8 mouse cellular contexts compared by ENCODE assay signal in genomic region chr2:158768350-158768749, GRCm38 (mm10). TPM values are rescaled to one million over a fixed set of nuclear protein-coding genes. Genes with fewer than 3 reads are reported as not detected.
DNase-seq lines count a peak whose midpoint lies in the region; ATAC-seq and TF ChIP-seq lines count a peak whose summit lies in the region.

No protein-coding gene starts in this region.

- H3K4me3 ChIP-seq in C2C12 (ENCODE audit: insufficient read depth, poor library complexity, severe bottlenecking): peak overlapping the region; percentile 86
- peak overlapping the region; percentile 91 for H3K4me3 ChIP-seq in hindbrain, embryonic 10.5 days
- peak overlapping the region; percentile 93 for H3K4me3 ChIP-seq in liver, postnatal 0 days (ENCODE audit: low read depth, low read length)
- peak overlapping the region; percentile 71 for H3K4me3 ChIP-seq in spleen, adult 2 months (ENCODE audit: extremely low read depth, insufficient read depth, insufficient read length)

- H3K36me3 ChIP-seq in C2C12 (ENCODE audit: control insufficient read depth, insufficient read depth): peaks cover 17% of the 10 kb centered on the region
- peaks cover 25% of the 10 kb centered on the region for H3K36me3 ChIP-seq in hindbrain, embryonic 10.5 days
- peaks cover 12% of the 10 kb centered on the region for H3K36me3 ChIP-seq in liver, postnatal 0 days (replicated peaks; ENCODE audit: insufficient read depth, low read length)
- H3K36me3 ChIP-seq in spleen, adult 2 months (ENCODE audit: control insufficient read depth, insufficient read depth, low read length): peaks cover 2% of the 10 kb centered on the region; the same call in 1 of the 2 replicates

- DNase-seq in embryo, embryonic 10 days (ENCODE audit: low spot score): peak; percentile 67
- DNase-seq in embryo, embryonic 9.5 days (ENCODE audit: extremely low spot score): no peak
- peak; percentile 57 for DNase-seq in c-Kit-positive CD71-positive TER-119-positive erythroid progenitor cells, embryonic 14.5 days (ENCODE audit: low spot score)
- no peak for DNase-seq in hindbrain, embryonic 10.5 days (ENCODE audit: low spot score)
- peak; percentile 72 for DNase-seq in liver, postnatal 0 days
- DNase-seq in spleen, adult 2 months (ENCODE audit: low read depth in 1 of 2, low spot score in 2 of 2): peak; percentile 22 to 25
- no peak for DNase-seq in layer of hippocampus, adult 8-10 months (ENCODE audit: low spot score in 2 of 2)

- peak; percentile 60 for ATAC-seq in liver, postnatal 0 days

- TF ChIP-seq CTCF in C2C12 (IDR thresholded peaks at IDR 0.05; ENCODE audit: control insufficient read depth, insufficient read depth, insufficient read length): no peak
- TF ChIP-seq CTCF in liver, postnatal 0 days (IDR thresholded peaks at IDR 0.05; ENCODE audit: low read depth): no peak
- TF ChIP-seq CTCF in spleen, adult 2 months (IDR thresholded peaks at IDR 0.05; ENCODE audit: extremely low read depth, insufficient read depth, insufficient read length, insufficient replicate concordance): no peak

- no peaks in the 10 kb centered on the region for H3K9me3 ChIP-seq in hindbrain, embryonic 10.5 days
- no peaks in the 10 kb centered on the region for H3K9me3 ChIP-seq in liver, postnatal 0 days (ENCODE audit: low read length)

- H3K27ac ChIP-seq in hindbrain, embryonic 10.5 days: peak overlapping the region; percentile 93
- peak overlapping the region; percentile 83 for H3K27ac ChIP-seq in liver, postnatal 0 days (ENCODE audit: low read depth)
- no peak overlapping the region; the same call in 1 of the 2 replicates for H3K27ac ChIP-seq in spleen, adult 2 months (ENCODE audit: insufficient read depth, low read length)

- no peak for TF ChIP-seq POLR2A in spleen, adult 2 months (IDR thresholded peaks at IDR 0.05; ENCODE audit: low read depth, low read length)

- H3K27me3 ChIP-seq in C2C12 (ENCODE audit: control insufficient read depth, insufficient read depth, insufficient read length): peaks cover 5% of the 10 kb centered on the region
- no peaks in the 10 kb centered on the region for H3K27me3 ChIP-seq in hindbrain, embryonic 10.5 days (ENCODE audit: insufficient read depth, poor library complexity, severe bottlenecking)
- no peaks in the 10 kb centered on the region for H3K27me3 ChIP-seq in liver, postnatal 0 days (ENCODE audit: insufficient read depth, low read length)
- H3K27me3 ChIP-seq in spleen, adult 2 months (ENCODE audit: control insufficient read depth, insufficient read depth, low read length): no peaks in the 10 kb centered on the region

- WGBS in hindbrain, embryonic 10.5 days: under 1% methylated on average over 37 of the region's 37 CpGs
- WGBS in liver, postnatal 0 days (ENCODE audit: insufficient replicate concordance): under 1% methylated on average over 37 of the region's 37 CpGs
- WGBS in spleen, adult 2 months: under 1% methylated on average over 37 of the region's 37 CpGs

- peaks cover 54% of the 10 kb centered on the region for H3K79me2 ChIP-seq in C2C12 (ENCODE audit: control insufficient read depth, insufficient read depth)

- H3K4me1 ChIP-seq in hindbrain, embryonic 10.5 days (replicated peaks): peaks cover 50% of the 10 kb centered on the region
- H3K4me1 ChIP-seq in liver, postnatal 0 days (ENCODE audit: insufficient read depth): peaks cover 27% of the 10 kb centered on the region
- H3K4me1 ChIP-seq in spleen, adult 2 months (ENCODE audit: control insufficient read depth, insufficient read depth, insufficient read length): peaks cover 2% of the 10 kb centered on the region

- peaks cover 51% of the 10 kb centered on the region for H3K79me3 ChIP-seq in C2C12 (ENCODE audit: low read depth)

- peak overlapping the region; percentile 95 for H3ac ChIP-seq in C2C12 (ENCODE audit: control insufficient read depth, insufficient read length, low read depth)

- TF ChIP-seq EP300 in liver, postnatal 0 days (IDR thresholded peaks at IDR 0.05; ENCODE audit: low read depth): no peak

- H3K9ac ChIP-seq in liver, postnatal 0 days (replicated peaks): peak overlapping the region; percentile 88

- peak overlapping the region; percentile 99 for H3K4me2 ChIP-seq in liver, postnatal 0 days (ENCODE audit: low read depth, low read length)

TF ChIP-seq in C2C12, 6 proteins besides CTCF, POLR2A, EP300 and RAD21:
- TF ChIP-seq MAX (IDR thresholded peaks at IDR 0.05) (no peak), FOSL1 (IDR thresholded peaks at IDR 0.05; ENCODE audit: insufficient read depth, low read length, poor library complexity, severe bottlenecking) (no peak), USF1 (IDR thresholded peaks at IDR 0.05; ENCODE audit: low read depth) (no peak), CEBPB (IDR thresholded peaks at IDR 0.05; ENCODE audit: low read depth) (no peak), MYOD1 (IDR thresholded peaks at IDR 0.05; ENCODE audit: control insufficient read depth, insufficient read length, low read depth) (no peak), MYOG (IDR thresholded peaks at IDR 0.05; ENCODE audit: control insufficient read depth, extremely low read depth, insufficient read length) (no peak)

RNA-seq across cellular contexts. Expression of gene Fam83d, which starts 0.5 kb away (rescaled TPM):
- polyA plus RNA-seq in C2C12 (2012; fragmentation: generic; extraction: Trizol): 33.3 TPM
- 46.8 and 48.8 TPM in 2 replicates for polyA plus RNA-seq in hindbrain, embryonic 10.5 days (2016; fragmentation: Nextera tagmentation; extraction: Ambion mirVana)
- polyA plus RNA-seq in liver, postnatal 0 days (2015; fragmentation: Nextera tagmentation; extraction: Ambion mirVana): 5.0 and 5.7 TPM in 2 replicates
- polyA plus RNA-seq in spleen, adult 2 months (2012; rRNA removed): 2.9 and 5.5 TPM in 2 replicates
- 1 to 10 TPM; 2.3 to 4.0 (median 3.3) TPM for total RNA-seq in layer of hippocampus, adult 8-10 months (2022)

RNA-seq across cellular contexts. Expression of gene Dhx35, which starts 26.3 kb away (rescaled TPM):
- 11.8 TPM for polyA plus RNA-seq in C2C12 (2012; fragmentation: generic; extraction: Trizol)
- polyA plus RNA-seq in hindbrain, embryonic 10.5 days (2016; fragmentation: Nextera tagmentation; extraction: Ambion mirVana): 16.4 and 17.9 TPM in 2 replicates
- polyA plus RNA-seq in liver, postnatal 0 days (2015; fragmentation: Nextera tagmentation; extraction: Ambion mirVana): 2.7 and 3.6 TPM in 2 replicates
- polyA plus RNA-seq in spleen, adult 2 months (2012; rRNA removed): 19.7 and 20.3 TPM in 2 replicates
- total RNA-seq in layer of hippocampus, adult 8-10 months (2022): 10 to 100 TPM; 17.1 to 24.7 (median 19.9) TPM

Comparison
In these comparisons a context has a peak if more than half of its experiments do, and no peak if none do; other contexts are left out.
1. DNase-seq: peak in embryo, embryonic 10 days (single experiment), c-Kit-positive CD71-positive TER-119-positive erythroid progenitor cells, embryonic 14.5 days (single experiment), liver, postnatal 0 days (single experiment) and spleen, adult 2 months (2 of 2); none in embryo, embryonic 9.5 days (single experiment), hindbrain, embryonic 10.5 days (single experiment) and layer of hippocampus, adult 8-10 months (0 of 2).
2. Peak in every context shown above with its lines, with median percentiles within 50 percentile points of each other: H3K4me3 ChIP-seq.